Mouse (Mus musculus): ENCODE measurements around the gene Taf10. TPM values are rescaled to one million over a fixed set of nuclear protein-coding genes. Genes with fewer than 3 reads are reported as not detected.
"Not testable (repeated sequence)": the region's sequence is repeated elsewhere in the genome, so short reads cannot be mapped to it uniquely, and the experiment has no call there.

Gene Taf10
- polyA plus RNA-seq, 1 experiment = 282 TPM

DNA sequence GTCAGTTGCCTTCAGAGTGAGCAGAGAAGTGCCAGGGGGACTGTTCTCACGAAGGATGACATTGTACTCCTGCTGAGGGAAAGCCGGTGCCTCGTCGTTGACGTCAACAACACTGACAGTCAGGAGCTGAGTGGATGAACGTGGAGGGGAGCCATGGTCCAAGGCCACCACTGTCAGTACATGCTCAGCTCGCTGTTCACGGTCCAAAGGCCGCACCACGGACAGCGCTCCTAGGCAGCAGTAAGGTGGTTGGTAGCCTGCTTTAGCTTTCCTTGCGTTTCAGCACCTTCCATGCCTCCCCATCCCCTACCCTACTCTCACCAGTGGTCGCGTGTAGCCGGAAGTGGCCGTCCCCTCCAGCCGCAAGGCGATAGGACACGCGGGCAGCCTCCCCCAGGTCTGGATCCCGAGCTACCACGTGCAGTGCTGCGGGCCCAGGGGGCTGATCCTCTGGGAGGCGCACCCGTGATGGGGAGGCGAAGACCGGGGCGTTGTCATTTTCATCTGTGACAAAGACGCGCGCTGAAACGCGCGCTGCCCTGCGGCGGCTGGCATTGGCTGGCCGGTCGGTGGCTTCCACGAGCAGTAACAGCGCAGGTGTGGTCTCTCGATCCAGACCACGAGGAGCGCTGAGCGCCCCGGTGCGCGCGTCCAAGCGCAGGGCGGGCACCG lies 17.8 kb upstream of the Taf10 start:
- Histone ChIP-seq H3K27ac (ENCODE audit: insufficient read depth, low read length) (no peak overlapping the region), H3K4me3 (ENCODE audit: extremely low read depth, insufficient read depth, insufficient read length) (no peak overlapping the region), H3K4me1 (ENCODE audit: control insufficient read depth, insufficient read depth, insufficient read length) (no peaks in the 10 kb centered on the region; the same call in 1 of the 2 replicates), H3K27me3 (ENCODE audit: control insufficient read depth, insufficient read depth, low read length) (0 out of 2 replicates have a peak, but pooled peaks cover 2% of the 10 kb centered on the region), H3K36me3 (ENCODE audit: control insufficient read depth, insufficient read depth, low read length) (no peaks in the 10 kb centered on the region)
- no peak for DNase-seq (ENCODE audit: low read depth in 1 of 2, low spot score in 2 of 2)
- TF ChIP-seq CTCF (IDR thresholded peaks at IDR 0.05; ENCODE audit: extremely low read depth, insufficient read depth, insufficient read length, insufficient replicate concordance) (no peak), POLR2A (IDR thresholded peaks at IDR 0.05; ENCODE audit: low read depth, low read length) (no peak)
- 49% methylated on average over 51 of the region's 51 CpGs for WGBS

DNA sequence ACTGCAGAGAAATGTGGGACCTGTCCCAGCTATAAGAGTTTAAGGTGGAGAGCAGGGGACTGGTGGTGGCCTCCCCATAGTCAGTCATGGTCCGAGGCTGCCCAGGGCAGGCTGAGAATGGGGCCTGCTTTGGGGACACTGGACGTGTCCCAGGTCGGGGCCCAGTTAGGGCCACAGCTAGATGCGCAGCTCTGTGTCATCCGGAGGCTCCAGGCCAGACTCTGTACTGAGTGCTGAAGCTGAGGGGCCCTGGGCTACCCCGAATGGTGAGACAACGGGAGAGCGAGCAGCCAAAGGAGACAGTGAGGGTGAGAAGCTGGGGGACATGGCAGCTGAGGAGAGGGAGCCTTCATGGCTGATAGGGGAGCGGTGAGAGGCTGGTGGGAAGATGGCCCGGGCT lies 9.1 kb upstream of the Taf10 start:
- Histone ChIP-seq H3K4me1 (ENCODE audit: control insufficient read depth, insufficient read depth, insufficient read length) (peaks cover 5% of the 10 kb centered on the region; the same call in 1 of the 2 replicates), H3K27ac (ENCODE audit: insufficient read depth, low read length) (no peak overlapping the region), H3K36me3 (ENCODE audit: control insufficient read depth, insufficient read depth, low read length) (peaks cover 2% of the 10 kb centered on the region; the same call in 1 of the 2 replicates), H3K4me3 (ENCODE audit: extremely low read depth, insufficient read depth, insufficient read length) (no peak overlapping the region), H3K27me3 (ENCODE audit: control insufficient read depth, insufficient read depth, low read length) (no peaks in the 10 kb centered on the region)
- 92% methylated on average over 10 of the region's 10 CpGs for WGBS
- TF ChIP-seq CTCF (IDR thresholded peaks at IDR 0.05; ENCODE audit: extremely low read depth, insufficient read depth, insufficient read length, insufficient replicate concordance) = no peak
- TF ChIP-seq POLR2A (IDR thresholded peaks at IDR 0.05; ENCODE audit: low read depth, low read length) = no peak
- DNase-seq (ENCODE audit: low read depth in 1 of 2, low spot score in 2 of 2) = no peak

DNA sequence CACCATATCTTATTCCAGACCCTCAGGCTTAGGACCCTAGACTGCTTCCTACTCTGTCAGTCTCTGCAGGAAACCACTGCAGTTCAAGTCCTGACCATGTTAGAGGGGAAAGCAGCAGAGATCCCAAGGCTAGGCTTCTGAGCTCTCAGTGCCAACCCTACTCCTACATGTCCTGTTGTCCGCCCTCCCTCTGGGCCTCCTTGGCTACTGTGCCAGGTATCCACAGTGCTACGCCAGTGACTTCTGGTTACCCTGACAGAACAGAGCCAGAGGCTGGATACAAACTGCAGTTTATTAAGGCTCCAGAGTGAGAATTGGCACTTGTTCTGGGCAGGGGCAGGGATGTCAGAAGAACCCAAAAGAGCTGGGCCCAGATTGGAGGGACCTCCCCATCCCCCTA lies 8.6 kb upstream of the Taf10 start:
- no peak overlapping the region for H3K27ac ChIP-seq (ENCODE audit: insufficient read depth, low read length)
- 91% methylated on average over 2 of the region's 2 CpGs for WGBS
- peaks cover 3% of the 10 kb centered on the region; the same call in 1 of the 2 replicates for H3K36me3 ChIP-seq (ENCODE audit: control insufficient read depth, insufficient read depth, low read length)
- no peak overlapping the region for H3K4me3 ChIP-seq (ENCODE audit: extremely low read depth, insufficient read depth, insufficient read length)
- no peaks in the 10 kb centered on the region for H3K27me3 ChIP-seq (ENCODE audit: control insufficient read depth, insufficient read depth, low read length)
- TF ChIP-seq POLR2A (IDR thresholded peaks at IDR 0.05; ENCODE audit: low read depth, low read length) (no peak), CTCF (IDR thresholded peaks at IDR 0.05; ENCODE audit: extremely low read depth, insufficient read depth, insufficient read length, insufficient replicate concordance) (no peak)
- DNase-seq (ENCODE audit: low read depth in 1 of 2, low spot score in 2 of 2) = no peak
- H3K4me1 ChIP-seq (ENCODE audit: control insufficient read depth, insufficient read depth, insufficient read length) = peaks cover 5% of the 10 kb centered on the region; the same call in 1 of the 2 replicates

DNA sequence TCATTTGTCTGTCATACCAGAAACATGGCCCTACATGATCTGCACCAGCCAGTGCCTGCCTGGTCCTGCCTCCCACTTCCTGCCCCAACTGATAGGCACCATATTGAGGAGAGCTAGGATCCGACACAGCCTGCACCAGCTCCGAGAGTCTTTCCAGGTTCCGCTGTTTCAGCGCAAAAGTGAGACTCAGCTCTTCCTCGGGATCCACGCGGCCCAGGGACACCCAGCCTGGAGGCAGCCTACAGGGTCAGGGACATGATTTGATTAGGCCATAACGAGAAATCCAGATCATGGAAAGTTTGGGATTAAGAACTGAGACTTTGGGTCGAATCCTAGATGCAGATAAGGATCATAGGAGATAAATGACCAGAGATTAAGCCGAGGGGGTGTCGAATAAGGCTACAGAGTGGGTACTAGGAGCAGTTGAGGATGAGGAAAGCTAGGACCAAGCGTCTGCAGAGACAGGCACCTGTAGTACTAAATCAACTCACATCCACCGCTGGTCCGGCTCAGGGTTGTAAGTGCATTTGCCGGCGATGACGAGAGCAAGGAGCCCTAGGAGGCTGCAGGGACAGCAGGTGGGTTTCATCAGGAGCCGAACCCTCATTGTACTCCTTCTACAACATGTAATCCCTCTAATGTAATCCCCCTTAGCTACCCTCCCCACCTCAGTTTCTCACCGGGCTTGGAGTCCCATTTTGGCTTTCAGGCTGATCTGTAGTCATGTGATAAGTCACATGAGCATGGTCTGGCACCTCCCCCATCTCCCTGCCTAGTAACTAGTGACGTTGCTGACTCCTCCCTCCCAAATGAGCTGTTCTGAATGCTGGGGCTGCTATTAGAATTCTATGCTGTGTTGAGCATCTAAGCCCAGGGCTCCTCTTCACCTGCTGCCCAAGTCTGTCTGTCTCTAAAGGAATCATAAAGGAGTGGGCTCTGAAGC lies 7.6 kb upstream of the Taf10 start, which contains the start of gene Tpp1:
Gene Tpp1, minus strand, starts transcription at position 745 of the 943 bp plus-strand sequence.
- H3K36me3 ChIP-seq (ENCODE audit: control insufficient read depth, insufficient read depth, low read length) = peaks cover 3% of the 10 kb centered on the region
- H3K27ac ChIP-seq (ENCODE audit: insufficient read depth, low read length) = peak within 1 kb of the TSS; percentile 62
- peak within 1 kb of the TSS; percentile 92 for H3K4me3 ChIP-seq (ENCODE audit: extremely low read depth, insufficient read depth, insufficient read length)
- 25% methylated on average over 20 of the region's 20 CpGs for WGBS
- H3K4me1 ChIP-seq (ENCODE audit: control insufficient read depth, insufficient read depth, insufficient read length) = peaks cover 5% of the 10 kb centered on the region; the same call in 1 of the 2 replicates
- no peaks in the 10 kb centered on the region for H3K27me3 ChIP-seq (ENCODE audit: control insufficient read depth, insufficient read depth, low read length)
- DNase-seq (ENCODE audit: low read depth in 1 of 2, low spot score in 2 of 2) = peak; percentile 88 to 92
- TF ChIP-seq CTCF (IDR thresholded peaks at IDR 0.05; ENCODE audit: extremely low read depth, insufficient read depth, insufficient read length, insufficient replicate concordance) = no peak
- 0 out of 2 replicates have a peak, but pooled peaks have one; percentile 8 for TF ChIP-seq POLR2A (IDR thresholded peaks at IDR 0.05; ENCODE audit: low read depth, low read length)

DNA sequence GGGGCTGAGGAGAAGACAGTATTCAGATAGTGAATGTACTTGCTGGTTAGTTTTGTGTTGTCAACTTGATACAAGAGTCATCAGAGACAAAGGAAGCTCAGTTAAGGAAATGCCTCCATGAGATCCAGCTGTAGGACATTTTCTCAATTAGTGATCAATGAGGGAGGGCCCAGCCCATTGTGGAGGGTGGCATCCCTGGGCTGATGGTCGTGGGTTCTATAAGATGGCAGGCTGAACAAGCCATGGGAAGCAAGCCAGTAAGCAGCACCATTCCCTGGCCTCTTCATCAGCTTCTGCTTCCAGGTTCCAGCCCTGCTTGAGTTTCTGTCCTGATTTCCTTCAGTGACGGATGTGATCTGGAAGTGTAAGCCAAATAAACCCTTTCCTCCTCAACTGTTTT lies 3.6 kb upstream of the Taf10 start:
- H3K27ac ChIP-seq (ENCODE audit: insufficient read depth, low read length) = no peak overlapping the region
- no peak overlapping the region for H3K4me3 ChIP-seq (ENCODE audit: extremely low read depth, insufficient read depth, insufficient read length)
- H3K4me1 ChIP-seq (ENCODE audit: control insufficient read depth, insufficient read depth, insufficient read length) = peaks cover 5% of the 10 kb centered on the region; the same call in 1 of the 2 replicates
- no peak for DNase-seq (ENCODE audit: low read depth in 1 of 2, low spot score in 2 of 2)
- 82% methylated on average over 2 of the region's 2 CpGs for WGBS
- TF ChIP-seq POLR2A (IDR thresholded peaks at IDR 0.05; ENCODE audit: low read depth, low read length) (no peak), CTCF (IDR thresholded peaks at IDR 0.05; ENCODE audit: extremely low read depth, insufficient read depth, insufficient read length, insufficient replicate concordance) (no peak)
- H3K27me3 ChIP-seq (ENCODE audit: control insufficient read depth, insufficient read depth, low read length) = no peaks in the 10 kb centered on the region
- peaks cover 8% of the 10 kb centered on the region for H3K36me3 ChIP-seq (ENCODE audit: control insufficient read depth, insufficient read depth, low read length)

DNA sequence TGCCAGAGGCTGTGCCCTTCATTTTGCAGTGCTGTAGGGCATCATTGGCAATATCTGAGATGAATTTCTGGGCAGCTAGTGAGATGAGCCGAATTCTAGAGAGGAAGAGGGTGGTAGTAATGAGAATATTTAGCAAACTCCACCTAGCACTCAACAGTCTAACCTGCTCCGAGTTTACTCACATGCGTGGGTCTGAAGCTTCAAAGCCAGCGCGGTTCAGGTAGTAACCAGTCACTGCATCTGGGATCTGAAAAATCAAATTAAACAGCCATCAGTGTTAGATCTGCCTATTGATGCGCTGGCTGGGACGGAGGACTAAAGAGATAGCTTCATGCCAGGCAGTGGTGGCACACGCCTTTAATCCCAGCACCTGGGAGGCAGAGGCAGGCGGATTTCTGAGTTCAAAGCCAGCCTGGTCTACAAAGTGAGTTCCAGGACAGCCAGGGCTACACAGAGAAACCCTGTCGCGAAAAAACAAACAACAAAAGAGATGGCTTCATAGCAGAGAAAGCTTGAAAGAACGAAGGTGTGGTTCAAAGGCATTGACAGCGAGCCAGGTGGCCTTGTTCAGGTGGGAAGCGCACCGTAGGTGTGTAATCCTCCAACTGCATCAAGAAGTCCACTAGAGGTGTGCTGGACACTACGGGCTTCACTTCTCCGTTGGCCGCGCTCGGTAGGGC lies 775 bp downstream of the Taf10 start:
- not testable (repeated sequence) for H3K27me3 ChIP-seq (ENCODE audit: control insufficient read depth, insufficient read depth, low read length); DNase-seq (ENCODE audit: low read depth in 1 of 2, low spot score in 2 of 2); H3K4me1 ChIP-seq (ENCODE audit: control insufficient read depth, insufficient read depth, insufficient read length)
- Histone ChIP-seq H3K27ac (ENCODE audit: insufficient read depth, low read length) (0 out of 2 replicates have a peak overlapping the region, but pooled peaks have one; percentile 53), H3K4me3 (ENCODE audit: extremely low read depth, insufficient read depth, insufficient read length) (peak overlapping the region; percentile 68), H3K36me3 (ENCODE audit: control insufficient read depth, insufficient read depth, low read length) (peaks cover 16% of the 10 kb centered on the region)
- 36% methylated on average over 20 of the region's 20 CpGs for WGBS

DNA sequence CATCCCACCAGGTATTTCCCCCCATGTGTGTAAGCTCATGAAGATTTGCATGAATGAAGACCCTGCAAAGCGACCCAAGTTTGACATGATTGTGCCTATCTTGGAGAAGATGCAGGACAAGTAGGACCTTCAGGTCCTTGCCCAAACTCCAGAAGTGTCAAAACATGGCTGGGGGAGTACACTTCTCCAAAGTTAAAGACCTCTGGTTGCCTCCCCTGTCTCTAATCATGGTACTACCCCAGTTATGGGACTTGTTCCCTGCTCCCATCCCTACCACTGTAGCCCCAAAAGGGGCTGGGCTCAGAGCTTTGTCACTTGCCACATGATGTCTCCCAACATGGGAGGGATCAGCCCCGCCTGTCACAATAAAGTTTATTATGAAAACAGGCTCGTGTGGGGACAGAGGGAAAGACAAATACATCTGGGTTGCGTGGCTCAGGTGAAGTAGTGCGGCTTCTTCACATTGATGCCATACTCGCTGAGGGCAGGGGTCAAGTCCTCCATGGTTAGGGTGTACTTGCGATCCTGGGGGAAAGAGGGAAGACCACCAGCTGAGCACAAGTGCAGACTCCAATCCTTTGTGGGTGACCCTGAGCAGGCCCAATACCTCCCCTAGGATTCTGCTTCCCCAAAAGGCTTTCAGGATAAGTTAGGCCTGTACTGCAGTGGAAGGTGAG lies 1.5 kb downstream of the Taf10 start:
- WGBS = 86% methylated on average over 7 of the region's 7 CpGs
- peaks cover 14% of the 10 kb centered on the region for H3K36me3 ChIP-seq (ENCODE audit: control insufficient read depth, insufficient read depth, low read length)

More for the DNA sequence above, 1.5 kb downstream of the Taf10 start:
- not testable (repeated sequence) for DNase-seq (ENCODE audit: low read depth in 1 of 2, low spot score in 2 of 2); H3K4me1 ChIP-seq (ENCODE audit: control insufficient read depth, insufficient read depth, insufficient read length); H3K4me3 ChIP-seq (ENCODE audit: extremely low read depth, insufficient read depth, insufficient read length); H3K27ac ChIP-seq (ENCODE audit: insufficient read depth, low read length); H3K27me3 ChIP-seq (ENCODE audit: control insufficient read depth, insufficient read depth, low read length)
